Mouse (Mus musculus): ENCODE data around the gene Gsto1. TPM values are rescaled to one million over a fixed set of nuclear protein-coding genes. Genes with fewer than 3 reads are reported as not detected.
A peak's percentile ranks its signal among the peaks of the same experiment; 100 is the strongest.

Gsto1 gene
- total and polyA plus RNA-seq, 3 experiments: 143 to 461 (median 190) TPM

DNA sequence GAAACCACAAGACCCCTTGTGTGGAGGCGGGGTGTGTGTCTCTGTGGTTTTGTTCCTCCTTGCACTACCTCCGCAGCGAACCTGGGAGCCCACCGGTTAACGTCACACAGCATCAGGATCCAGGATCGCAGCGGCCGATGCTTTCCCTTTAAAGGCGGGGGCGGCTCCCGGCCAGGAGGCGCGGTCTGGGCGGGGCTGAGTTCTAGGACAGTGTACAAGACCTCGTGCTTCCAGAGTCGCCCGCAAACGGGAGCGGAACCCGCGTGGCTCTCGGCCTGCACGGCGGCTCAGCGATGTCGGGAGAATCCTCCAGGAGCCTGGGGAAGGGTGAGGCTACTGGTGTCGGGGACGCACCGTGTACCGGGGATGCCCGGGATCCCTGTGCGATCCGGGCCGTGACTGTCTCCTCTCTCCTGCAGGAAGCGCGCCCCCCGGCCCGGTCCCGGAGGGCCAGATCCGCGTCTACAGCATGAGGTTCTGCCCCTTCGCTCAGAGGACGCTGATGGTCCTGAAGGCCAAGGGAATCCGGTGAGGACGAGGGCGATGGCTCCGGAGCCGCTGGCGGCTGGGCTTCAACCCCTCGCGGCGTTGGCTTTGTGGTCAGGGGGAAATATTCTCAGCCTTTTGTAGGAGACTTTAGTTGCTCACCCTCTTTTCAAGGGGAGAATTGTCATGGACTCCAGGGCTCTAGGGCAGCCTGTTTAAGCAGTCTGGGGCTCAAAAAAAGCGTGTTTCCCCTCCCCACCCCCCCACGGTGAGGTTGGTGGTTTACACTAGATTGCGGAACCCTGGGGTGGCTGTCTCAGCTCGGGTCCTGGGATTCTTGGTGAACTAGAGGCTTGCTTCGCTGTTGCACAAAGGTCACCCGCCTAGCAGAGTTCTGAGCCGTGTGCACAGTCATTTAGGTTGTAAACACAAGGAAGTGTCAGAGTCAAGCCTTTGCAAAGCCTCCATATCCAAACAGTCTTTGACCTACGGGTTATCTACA is at the start of gene Gsto1 (continued):
- peak; percentile 33; the same call in 1 of the 2 replicates for TF ChIP-seq USF1 (IDR thresholded peaks at IDR 0.05; ENCODE audit: low read depth, low read length)
- TF ChIP-seq CHD2 (IDR thresholded peaks at IDR 0.05; ENCODE audit: low read length): no peak
- TF ChIP-seq SMC3 (IDR thresholded peaks at IDR 0.05; ENCODE audit: low read depth, low read length): no peak
- TF ChIP-seq UBTF (IDR thresholded peaks at IDR 0.05; ENCODE audit: borderline replicate concordance, insufficient read depth, low read depth, low read length): no peak
- no peak; the same call in 1 of the 2 replicates for TF ChIP-seq ZNF384 (IDR thresholded peaks at IDR 0.05; ENCODE audit: low read depth, low read length)
- no peak for TF ChIP-seq KAT2A (conservative IDR thresholded peaks at IDR 0.05; ENCODE audit: low read depth, low read length)

GRCm38 (mm10) chr19:47812091-47812490 is 42.7 kb upstream of the Gsto1 start:
- Histone ChIP-seq H3K79me2 (ENCODE audit: control insufficient read depth, insufficient read depth, low read length, poor library complexity) (no peaks in the 10 kb centered on the region), H3K9ac (ENCODE audit: control insufficient read depth, low read depth, low read length, poor library complexity, severe bottlenecking) (no peak overlapping the region), H3K4me1 (ENCODE audit: control insufficient read depth in 1 of 2, insufficient read depth in 2 of 2, low read length in 2 of 2) (no peaks in the 10 kb centered on the region), H3K4me3 (ENCODE audit: control insufficient read depth in 1 of 2, insufficient read depth in 1 of 2, low read depth in 2 of 2, low read length in 2 of 2) (no peak overlapping the region), H3K36me3 (ENCODE audit: control insufficient read depth in 1 of 2, insufficient read depth in 2 of 2, low read length in 2 of 2) (no peaks in the 10 kb centered on the region), H3K27me3 (ENCODE audit: control insufficient read depth in 1 of 2, insufficient read depth in 2 of 2, low read length in 2 of 2) (peaks cover 0 to 1% of the 10 kb centered on the region in 2 experiments; a peak in 1 of 4 replicates), H3K27ac (ENCODE audit: control insufficient read depth, low read depth, low read length) (no peak overlapping the region), H3K9me3 (replicated peaks; ENCODE audit: insufficient read depth, low read length) (no peaks in the 10 kb centered on the region)
- TF ChIP-seq RAD21 (IDR thresholded peaks at IDR 0.05; ENCODE audit: low read depth, low read length): peak; percentile 11
- TF ChIP-seq ZC3H11A (IDR thresholded peaks at IDR 0.05; ENCODE audit: low read depth, low read length): no peak
- TF ChIP-seq CTCF (IDR thresholded peaks at IDR 0.05 in 2 of 3, conservative IDR thresholded peaks at IDR 0.05 in 1 of 3; ENCODE audit: control insufficient read depth in 1 of 3, insufficient read depth in 1 of 3, low read depth in 2 of 3, low read length in 3 of 3, poor library complexity in 1 of 3, severe bottlenecking in 1 of 3): peak in 1 of 3 experiments; percentile 10; a peak in 1 of 6 replicates
- DNase-seq (ENCODE audit: low read depth, low spot score): no peak

DNA sequence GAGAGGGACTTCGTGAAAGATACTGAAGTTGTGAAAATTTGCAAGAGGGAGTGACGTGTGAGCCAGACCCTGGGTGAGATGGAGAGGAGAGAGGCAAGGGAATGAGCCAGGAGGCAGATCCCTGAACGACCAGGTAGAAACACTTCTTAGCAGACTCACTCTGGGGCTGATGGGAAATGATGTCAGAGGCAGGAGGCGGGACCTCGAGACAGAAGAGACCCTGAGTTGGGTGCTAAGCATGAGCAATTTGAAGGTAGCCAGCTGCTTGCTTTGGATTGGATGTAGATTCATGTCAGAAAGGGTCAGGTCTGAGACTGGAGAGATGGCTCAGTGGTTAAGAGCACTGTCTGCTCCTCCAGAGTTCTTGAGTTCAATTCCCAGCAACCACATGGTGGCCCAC is 40.0 kb upstream of the Gsto1 start:
- H3K79me2 ChIP-seq (ENCODE audit: control insufficient read depth, insufficient read depth, low read length, poor library complexity): no peaks in the 10 kb centered on the region

More for the DNA sequence above, 40.0 kb upstream of the Gsto1 start:
- Histone ChIP-seq H3K4me1 (ENCODE audit: control insufficient read depth in 1 of 2, insufficient read depth in 2 of 2, low read length in 2 of 2) (no peaks in the 10 kb centered on the region), H3K9ac (ENCODE audit: control insufficient read depth, low read depth, low read length, poor library complexity, severe bottlenecking) (no peak overlapping the region), H3K36me3 (ENCODE audit: control insufficient read depth in 1 of 2, insufficient read depth in 2 of 2, low read length in 2 of 2) (no peaks in the 10 kb centered on the region), H3K9me3 (replicated peaks; ENCODE audit: insufficient read depth, low read length) (no peaks in the 10 kb centered on the region), H3K4me3 (ENCODE audit: control insufficient read depth in 1 of 2, insufficient read depth in 1 of 2, low read depth in 2 of 2, low read length in 2 of 2) (no peak overlapping the region), H3K27me3 (ENCODE audit: control insufficient read depth in 1 of 2, insufficient read depth in 2 of 2, low read length in 2 of 2) (peaks cover 0 to 1% of the 10 kb centered on the region in 2 experiments; a peak in 1 of 4 replicates), H3K27ac (ENCODE audit: control insufficient read depth, low read depth, low read length) (no peak overlapping the region)
- no peak for DNase-seq (ENCODE audit: low read depth, low spot score)
- TF ChIP-seq MAFK (IDR thresholded peaks at IDR 0.05; ENCODE audit: borderline replicate concordance, low read depth, low read length) (no peak), ZC3H11A (IDR thresholded peaks at IDR 0.05; ENCODE audit: low read depth, low read length) (no peak), UBTF (IDR thresholded peaks at IDR 0.05; ENCODE audit: borderline replicate concordance, insufficient read depth, low read depth, low read length) (no peak), ZNF384 (IDR thresholded peaks at IDR 0.05; ENCODE audit: low read depth, low read length) (no peak), TBP (IDR thresholded peaks at IDR 0.05; ENCODE audit: low read depth, low read length) (no peak), GATA1 (IDR thresholded peaks at IDR 0.05; ENCODE audit: low read depth, low read length) (no peak), NRF1 (IDR thresholded peaks at IDR 0.05; ENCODE audit: insufficient read depth, low read depth, low read length, poor library complexity, severe bottlenecking) (no peak), TCF12 (IDR thresholded peaks at IDR 0.05; ENCODE audit: low read depth, low read length) (no peak), USF1 (IDR thresholded peaks at IDR 0.05; ENCODE audit: low read depth, low read length) (no peak), ETS1 (IDR thresholded peaks at IDR 0.05; ENCODE audit: low read depth, low read length) (no peak), POLR2AphosphoS5 (IDR thresholded peaks at IDR 0.05; ENCODE audit: borderline replicate concordance, low read depth, low read length) (no peak), CHD2 (IDR thresholded peaks at IDR 0.05; ENCODE audit: low read length) (no peak), MAZ (IDR thresholded peaks at IDR 0.05; ENCODE audit: low read depth, low read length) (no peak), MEF2A (IDR thresholded peaks at IDR 0.05; ENCODE audit: extremely low read depth, insufficient replicate concordance, low read depth, low read length, poor library complexity, severe bottlenecking) (no peak), HCFC1 (IDR thresholded peaks at IDR 0.05; ENCODE audit: low read depth, low read length) (no peak), ELF1 (IDR thresholded peaks at IDR 0.05; ENCODE audit: low read depth, low read length) (no peak), SIN3A (IDR thresholded peaks at IDR 0.05; ENCODE audit: low read length) (no peak), CTCF (IDR thresholded peaks at IDR 0.05 in 2 of 3, conservative IDR thresholded peaks at IDR 0.05 in 1 of 3; ENCODE audit: control insufficient read depth in 1 of 3, insufficient read depth in 1 of 3, low read depth in 2 of 3, low read length in 3 of 3, poor library complexity in 1 of 3, severe bottlenecking in 1 of 3) (no peak), KAT2A (conservative IDR thresholded peaks at IDR 0.05; ENCODE audit: low read depth, low read length) (no peak)
